Mouse (Mus musculus): ENCODE measurements at regions not wholly inside any gene's neighbourhood (a gene's known extent, or its start where the extent isn't known, plus 50 kb on each side); places are given as distances from the start of the nearest gene placed in this dataset.

- DNase-seq (ENCODE audit: low spot score) = no peak
These were observed 413.4 kb upstream of the Impad1 start for GRCm38 (mm10) chr4:5206394-5207099.

- DNase-seq (ENCODE audit: low spot score) = no peak
These were observed 412.4 kb upstream of the Impad1 start for GRCm38 (mm10) chr4:5205328-5206208.

- no peak for DNase-seq (ENCODE audit: low spot score)
These were observed 401.1 kb upstream of the Impad1 start for GRCm38 (mm10) chr4:5194272-5194671.

GRCm38 (mm10) chr4:5181591-5181990 lies 388.4 kb upstream of the Impad1 start:
- DNase-seq (ENCODE audit: low spot score) = no peak

GRCm38 (mm10) chr4:5178991-5179693 lies 386.0 kb upstream of the Impad1 start:
- DNase-seq (ENCODE audit: low spot score) = no peak

- no peak for DNase-seq (ENCODE audit: low spot score)
These were observed 372.1 kb upstream of the Impad1 start for GRCm38 (mm10) chr4:5165263-5165662.

GRCm38 (mm10) chr4:5160931-5161330 lies 367.8 kb upstream of the Impad1 start:
- DNase-seq (ENCODE audit: low spot score) = no peak

- no peak for DNase-seq (ENCODE audit: low spot score)
These were observed 337.6 kb upstream of the Impad1 start for GRCm38 (mm10) chr4:5130726-5131125.

- DNase-seq (ENCODE audit: low spot score) = no peak
These were observed 332.9 kb upstream of the Impad1 start for GRCm38 (mm10) chr4:5126059-5126458.

GRCm38 (mm10) chr4:5098411-5098810 lies 305.3 kb upstream of the Impad1 start:
- no peak for DNase-seq (ENCODE audit: low spot score)

GRCm38 (mm10) chr4:5078723-5079122 lies 285.6 kb upstream of the Impad1 start:
- DNase-seq (ENCODE audit: low spot score) = no peak

GRCm38 (mm10) chr4:5074754-5075153 lies 281.6 kb upstream of the Impad1 start:
- DNase-seq (ENCODE audit: low spot score) = no peak

- DNase-seq (ENCODE audit: low spot score) = no peak
These were observed 278.1 kb upstream of the Impad1 start for GRCm38 (mm10) chr4:5071243-5071642.

GRCm38 (mm10) chr4:5059290-5059955 lies 266.3 kb upstream of the Impad1 start:
- DNase-seq (ENCODE audit: low spot score) = no peak

- DNase-seq (ENCODE audit: low spot score) = no peak
These were observed 236.8 kb upstream of the Impad1 start for GRCm38 (mm10) chr4:5029929-5030328.

GRCm38 (mm10) chr4:4987491-4987890 lies 194.3 kb upstream of the Impad1 start:
- no peak for DNase-seq (ENCODE audit: low spot score)

GRCm38 (mm10) chr4:4983474-4984194 lies 190.5 kb upstream of the Impad1 start:
- DNase-seq (ENCODE audit: low spot score) = no peak

- DNase-seq (ENCODE audit: low spot score) = no peak
These were observed 178.7 kb upstream of the Impad1 start for GRCm38 (mm10) chr4:4971800-4972319.

- DNase-seq (ENCODE audit: low spot score) = peak; percentile 13
These were observed 155.8 kb upstream of the Impad1 start for GRCm38 (mm10) chr4:4948956-4949355.

GRCm38 (mm10) chr4:4944498-4944897 lies 151.3 kb upstream of the Impad1 start:
- DNase-seq (ENCODE audit: low spot score) = no peak

- DNase-seq (ENCODE audit: low spot score) = no peak
These were observed 132.6 kb upstream of the Impad1 start for GRCm38 (mm10) chr4:4925741-4926140.

Measured in retina, embryonic 14.5 days (tissue).